Mouse (Mus musculus) C2C12 (cell line): Measurements from ENCODE around the gene Serp2.

Experiments
- CTCF ChIP-seq: IDR thresholded peaks from one replicate; pipeline ENCODE4 v1.5.1; 2011; ENCODE audit not compliant: control insufficient read depth, insufficient read depth, insufficient read length
- MAX ChIP-seq: IDR thresholded peaks from one replicate; pipeline ENCODE4 v1.6.1; 2011; ENCODE audit warnings: mild to moderate bottlenecking, control low read depth
- MYOD1 ChIP-seq: IDR thresholded peaks from one replicate; pipeline ENCODE4 v1.6.1; 2011; ENCODE audit warnings: low read depth; ENCODE audit not compliant: control insufficient read depth, insufficient read length

GRCm38 (mm10) chr14:76544136-76544535 lies 12.6 kb downstream of the Serp2 start:
- TF ChIP-seq CTCF (no peak), MAX (no peak), MYOD1 (no peak)
